Mouse (Mus musculus) ovary, adult 10 weeks (tissue): ENCODE data around the gene Usp54. TPM values are rescaled to one million over a fixed set of nuclear protein-coding genes. Genes with fewer than 3 reads are reported as not detected.

Experiments used
- polyA plus RNA-seq: library from polyadenylated mRNA; stranded (reverse); fragments of 350-450 nt; fragmentation: Illumina TruSeq; extraction: RNeasy Lipid Tissue Mini Kit (QIAGEN cat#74804); gene quantifications from one replicate; pipeline ENCODE4 v1.2.3, GENCODE M21; 2014

Usp54 gene
- polyA plus RNA-seq: 16.6 TPM

GRCm38 (mm10) chr14:20640644-20641437 lies at the start of gene Usp54:
TSS of gene Usp54 (minus strand) at chr14:20641063.

GRCm38 (mm10) chr14:20674064-20674833 lies 33.4 kb upstream of the Usp54 start, which contains the start of gene Sec24c:
TSS of gene Sec24c (plus strand) at chr14:20674308.

GRCm38 (mm10) chr14:20668154-20668810 lies 27.4 kb upstream of the Usp54 start, which contains the start of gene Synpo2l:
TSS of gene Synpo2l (minus strand) at chr14:20668354.

GRCm38 (mm10) chr14:20656361-20656760 lies 15.5 kb upstream of the Usp54 start, which contains the start of gene Myoz1:
TSS of gene Myoz1 (minus strand) at chr14:20656540.

GRCm38 (mm10) chr14:20546415-20546814 lies 94.4 kb downstream of the Usp54 start, which contains the start of gene Ppp3cb:
TSS of gene Ppp3cb (minus strand) at chr14:20546573.

Other genes starting within 250 kb of the Usp54 start
- 3.4 TPM for gene Mrps16, start 247.4 kb downstream of the Usp54 start, polyA plus RNA-seq
- gene Cfap70, start 188.8 kb downstream of the Usp54 start, polyA plus RNA-seq: 6.6 TPM
- gene Anxa7, start 160.9 kb downstream of the Usp54 start, polyA plus RNA-seq: 101 TPM
- 0.48 TPM for gene Mss51, start 144.2 kb downstream of the Usp54 start, polyA plus RNA-seq
- gene Ppp3cb, start 94.5 kb downstream of the Usp54 start, polyA plus RNA-seq: 278 TPM
- gene Myoz1, start 15.5 kb upstream of the Usp54 start, polyA plus RNA-seq: not detected
- not detected for gene Synpo2l, start 27.3 kb upstream of the Usp54 start, polyA plus RNA-seq
- gene Sec24c, start 33.2 kb upstream of the Usp54 start, polyA plus RNA-seq: 47.9 TPM
- 63.7 TPM for gene Fut11, start 53.9 kb upstream of the Usp54 start, polyA plus RNA-seq
- gene Chchd1, start 61.9 kb upstream of the Usp54 start, polyA plus RNA-seq: 142 TPM
- gene Zswim8, start 66.5 kb upstream of the Usp54 start, polyA plus RNA-seq: 6.8 TPM
- 3.0 TPM for gene Ndst2, start 93.5 kb upstream of the Usp54 start, polyA plus RNA-seq
- 99.3 TPM for gene Camk2g, start 153.0 kb upstream of the Usp54 start, polyA plus RNA-seq
- 64.6 TPM for gene Plau, start 195.6 kb upstream of the Usp54 start, polyA plus RNA-seq